Mouse (Mus musculus) naive thymus-derived CD4-positive, alpha-beta T cell, adult 5 months (primary cell): Measurements from ENCODE around the gene Gmeb2. TPM values are rescaled to one million over a fixed set of nuclear protein-coding genes. Genes with fewer than 3 reads are reported as not detected.

Source experiments
- polyA plus RNA-seq: library from polyadenylated mRNA; unstranded; fragments of 100-300 nt; shearing (Covaris generic); gene quantifications from one replicate; pipeline ENCODE4 v1.2.1, GENCODE M21; 2017

Gmeb2 gene
- 35.9 TPM for polyA plus RNA-seq

GRCm38 (mm10) chr2:181287958-181288350, at the start of gene Gmeb2:
Gmeb2 (minus strand) TSS chr2:181288035.

GRCm38 (mm10) chr2:181319248-181320102, 31.6 kb upstream of the Gmeb2 start, which contains the start of gene Rtel1:
Rtel1 (plus strand) TSS chr2:181319739.

DNA sequence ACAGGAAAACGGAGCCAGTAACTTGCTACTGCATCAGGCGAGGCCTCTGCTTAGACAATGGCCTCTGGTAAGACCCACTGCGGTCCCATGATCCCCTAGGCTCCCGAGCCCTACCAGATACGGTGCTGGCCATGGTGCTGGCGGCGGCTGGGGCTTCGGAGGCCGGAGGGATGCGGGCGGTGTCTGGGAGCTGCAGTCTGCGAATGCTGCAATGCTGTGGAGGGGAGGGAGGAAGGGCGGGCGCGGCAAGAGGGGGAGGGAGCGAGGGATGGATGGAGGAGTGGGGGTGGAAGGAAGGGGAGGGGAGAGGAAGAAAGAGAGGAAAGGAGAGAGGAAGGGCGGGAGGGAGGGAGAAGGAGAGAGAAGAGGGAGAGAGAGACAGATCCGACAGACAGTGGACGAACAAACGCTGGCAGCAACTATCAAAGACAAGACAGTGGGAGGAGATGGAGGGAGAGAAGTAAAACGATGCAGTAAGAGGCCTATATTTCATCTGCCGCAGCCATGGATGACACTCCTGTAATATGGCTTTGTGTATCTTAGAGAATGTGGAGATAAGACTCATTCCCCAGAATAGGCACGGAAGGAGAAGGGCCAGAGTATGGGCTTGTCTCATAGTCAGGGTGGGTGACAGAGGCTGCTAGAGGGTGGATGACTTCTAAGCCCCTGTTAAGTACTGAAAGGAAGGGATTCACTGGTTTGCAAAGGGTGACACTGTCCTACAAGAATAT, 26.4 kb upstream of the Gmeb2 start, which contains the start of gene Stmn3:
Stmn3 (minus strand) TSS at position 421 of the 731 bp plus-strand sequence.

DNA sequence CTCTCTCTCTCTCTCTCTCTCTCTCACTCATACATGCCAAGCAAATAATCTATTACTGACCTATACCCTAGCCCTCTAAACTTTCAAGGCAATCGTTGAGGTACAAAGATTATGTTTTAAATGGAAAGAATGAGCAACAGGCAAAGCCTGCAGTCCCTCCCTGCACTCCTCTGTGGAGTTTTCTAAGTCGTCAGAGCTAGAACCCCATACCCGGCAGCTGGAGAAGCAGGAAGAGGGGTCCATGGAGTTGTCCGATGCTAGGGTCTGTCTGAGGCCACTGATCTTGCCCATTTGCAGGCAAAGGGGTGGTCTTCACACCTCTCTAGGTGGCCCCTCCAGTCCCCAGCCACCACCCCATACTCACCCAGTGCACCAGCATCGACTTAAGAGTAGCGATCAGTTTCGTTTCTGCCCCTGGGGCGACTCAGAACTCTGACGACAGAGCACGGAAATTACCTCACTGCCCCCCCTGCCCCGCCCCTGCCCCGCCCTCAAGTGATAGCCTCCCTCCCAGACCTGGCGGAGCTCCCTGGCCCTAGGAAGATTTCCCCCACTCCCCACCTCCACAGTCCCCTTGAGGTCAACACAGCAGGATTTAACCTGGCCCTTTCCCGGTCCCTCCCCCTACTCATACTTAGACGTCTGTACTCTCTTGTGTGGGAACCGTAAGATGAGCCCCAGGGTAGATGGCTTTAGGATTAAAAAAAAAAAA, 46.1 kb downstream of the Gmeb2 start, which contains the start of gene Helz2:
Helz2 (minus strand) TSS at position 426 of the 712 bp plus-strand sequence.

GRCm38 (mm10) chr2:181219538-181220216, 68.2 kb downstream of the Gmeb2 start, which contains the start of gene Fndc11:
Fndc11 (plus strand) TSS chr2:181220013.

GRCm38 (mm10) chr2:181213021-181213445, 74.8 kb downstream of the Gmeb2 start, which contains the start of gene Srms:
Srms (minus strand) TSS chr2:181213185.

DNA sequence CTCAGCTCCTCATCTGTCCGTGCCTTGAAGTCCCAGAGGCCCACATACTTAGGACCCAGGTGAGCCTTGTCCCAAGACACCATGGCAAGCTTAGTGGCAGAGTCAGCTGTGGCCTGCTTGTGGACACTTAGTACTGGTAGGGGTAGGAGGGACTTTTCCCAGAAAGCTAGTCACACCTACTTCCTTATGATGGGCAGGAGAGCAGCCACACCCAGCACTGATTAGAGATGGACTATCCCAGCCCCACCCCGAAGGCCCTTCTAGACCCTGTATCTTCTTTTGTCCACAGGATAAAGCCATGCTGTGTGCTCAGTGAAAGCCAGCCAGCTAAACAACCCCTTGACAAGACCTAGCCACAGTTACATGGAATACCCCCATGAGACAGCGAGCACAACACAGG, 85.4 kb downstream of the Gmeb2 start, which contains the start of gene Ptk6:
Ptk6 (minus strand) TSS at position 368 of the 400 bp plus-strand sequence.

Other genes with a start within 250 kb of the Gmeb2 start
- not detected for gene Chrna4, start 244.5 kb downstream of the Gmeb2 start, polyA plus RNA-seq
- gene Kcnq2, start 152.7 kb downstream of the Gmeb2 start, polyA plus RNA-seq = not detected
- not detected for gene Eef1a2, start 131.0 kb downstream of the Gmeb2 start, polyA plus RNA-seq
- gene Ppdpf, start 100.8 kb downstream of the Gmeb2 start, polyA plus RNA-seq = 154 TPM
- gene Ptk6, start 85.2 kb downstream of the Gmeb2 start, polyA plus RNA-seq = 0.09 TPM
- gene Srms, start 74.8 kb downstream of the Gmeb2 start, polyA plus RNA-seq = 0.49 TPM
- not detected for gene Fndc11, start 68.0 kb downstream of the Gmeb2 start, polyA plus RNA-seq
- 18.9 TPM for gene Helz2, start 46.0 kb downstream of the Gmeb2 start, polyA plus RNA-seq
- not detected for gene Stmn3, start 26.5 kb upstream of the Gmeb2 start, polyA plus RNA-seq
- 89.7 TPM for gene Rtel1, start 31.7 kb upstream of the Gmeb2 start, polyA plus RNA-seq
- gene Zgpat, start 76.9 kb upstream of the Gmeb2 start, polyA plus RNA-seq = 109 TPM
- gene Arfrp1, start 77.4 kb upstream of the Gmeb2 start, polyA plus RNA-seq = 133 TPM
- gene Lime1, start 92.0 kb upstream of the Gmeb2 start, polyA plus RNA-seq = 242 TPM
- gene Zbtb46, start 171.4 kb upstream of the Gmeb2 start, polyA plus RNA-seq = 0.42 TPM
- gene Abhd16b, start 205.2 kb upstream of the Gmeb2 start, polyA plus RNA-seq = not detected
- gene Tpd52l2, start 209.1 kb upstream of the Gmeb2 start, polyA plus RNA-seq = 86.9 TPM
- 167 TPM for gene Dnajc5, start 232.4 kb upstream of the Gmeb2 start, polyA plus RNA-seq